Mouse (Mus musculus) stomach, postnatal 0 days (tissue): ENCODE data around the gene Gm12184.

ENCODE experiments used
- CTCF ChIP-seq: IDR thresholded peaks from 2 replicates; pipeline ENCODE4 v1.5.1; 2016; ENCODE audit warnings: antibody characterized with exemption, low read depth, mild to moderate bottlenecking, moderate library complexity
- EP300 ChIP-seq: optimal IDR thresholded peaks from 2 replicates; pipeline ENCODE3; 2016; ENCODE audit warnings: antibody characterized with exemption

GRCm38 (mm10) chr11:48846881-48847280 lies 20.4 kb upstream of the Gm12184 start:
- no peak for TF ChIP-seq EP300
- no peak for TF ChIP-seq CTCF
